Mouse (Mus musculus): Measurements from ENCODE around the gene Kcnmb4. TPM values are rescaled to one million over a fixed set of nuclear protein-coding genes. Genes with fewer than 3 reads are reported as not detected.

Kcnmb4 gene
- total and polyA plus RNA-seq, 3 experiments, result 0.18 to 0.82 (median 0.41) TPM

DNA sequence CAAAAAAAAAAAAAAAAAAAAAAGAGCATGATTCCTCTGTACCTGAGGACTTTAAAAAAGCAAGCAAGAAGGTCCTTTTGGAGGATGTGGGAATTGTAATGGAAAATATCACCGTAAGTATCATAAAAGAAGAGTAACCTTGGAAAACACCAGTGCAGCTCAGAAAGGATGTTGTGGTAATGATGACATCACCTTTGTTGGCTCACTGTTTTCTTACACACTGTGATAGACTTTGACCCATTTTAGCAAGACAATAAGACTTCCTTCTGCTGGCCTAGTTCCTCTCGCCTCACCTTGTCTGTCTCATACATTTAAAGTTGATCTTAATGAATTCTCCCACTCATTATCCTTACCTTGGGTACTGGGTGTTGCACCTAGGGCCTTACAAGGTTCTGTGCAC, 51.1 kb downstream of the Kcnmb4 start:
- Histone ChIP-seq H3K27ac (no peak overlapping the region), H3K9ac (ENCODE audit: low read depth, low read length) (no peak overlapping the region), H3K79me2 (replicated peaks; ENCODE audit: control insufficient read depth, insufficient read depth, low read length) (no peaks in the 10 kb centered on the region), H3K4me3 (no peak overlapping the region), H3K36me3 (ENCODE audit: control insufficient read depth, insufficient read depth, low read length) (no peaks in the 10 kb centered on the region), H3K27me3 (ENCODE audit: control insufficient read depth, insufficient read depth, low read length) (no peaks in the 10 kb centered on the region), H3K4me1 (ENCODE audit: control insufficient read depth, insufficient read depth, low read length) (no peaks in the 10 kb centered on the region)
- intact Hi-C loops (cut with DNase I), result no loop called here
- whole genome bisulfite sequencing, result 54% methylated on average over 2 of the region's 2 CpGs
- TF ChIP-seq CTCF (IDR thresholded peaks at IDR 0.05) (no peak), POLR2A (IDR thresholded peaks at IDR 0.05; ENCODE audit: insufficient read depth, low read depth, low read length) (no peak), EP300 (IDR thresholded peaks at IDR 0.05; ENCODE audit: insufficient read depth, low read depth, low read length) (no peak)
- DNase-seq, result no peak

DNA sequence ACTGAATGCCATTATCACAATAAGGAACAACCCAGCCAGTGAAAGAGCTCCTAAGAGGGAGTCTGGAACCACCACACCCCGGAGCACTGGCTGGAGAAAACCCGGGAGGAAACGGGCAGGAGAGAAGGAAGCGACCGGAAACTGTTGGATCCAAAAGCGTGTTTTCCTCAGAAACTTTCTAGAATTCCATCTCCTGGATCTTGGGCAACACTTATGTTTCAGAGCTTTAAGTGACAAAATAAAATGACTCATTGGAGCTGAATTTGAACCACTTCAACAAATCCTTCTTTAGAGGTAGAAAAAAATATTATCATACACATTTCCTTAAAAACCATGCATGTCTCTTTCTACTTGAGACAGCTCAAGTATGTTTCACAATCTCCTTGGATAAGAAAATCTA, 52.7 kb downstream of the Kcnmb4 start:
- WGBS, result 70% methylated on average over 6 of the region's 6 CpGs
- DNase-seq, result no peak
- no peak for TF ChIP-seq POLR2A (IDR thresholded peaks at IDR 0.05; ENCODE audit: insufficient read depth, low read depth, low read length)
- TF ChIP-seq CTCF (IDR thresholded peaks at IDR 0.05), result no peak
- TF ChIP-seq EP300 (IDR thresholded peaks at IDR 0.05; ENCODE audit: insufficient read depth, low read depth, low read length), result no peak
- intact Hi-C loops (cut with DNase I), result no loop called here
- Histone ChIP-seq H3K4me3 (no peak overlapping the region), H3K9ac (ENCODE audit: low read depth, low read length) (no peak overlapping the region), H3K79me2 (replicated peaks; ENCODE audit: control insufficient read depth, insufficient read depth, low read length) (no peaks in the 10 kb centered on the region), H3K4me1 (ENCODE audit: control insufficient read depth, insufficient read depth, low read length) (no peaks in the 10 kb centered on the region), H3K27me3 (ENCODE audit: control insufficient read depth, insufficient read depth, low read length) (no peaks in the 10 kb centered on the region), H3K27ac (no peak overlapping the region), H3K36me3 (ENCODE audit: control insufficient read depth, insufficient read depth, low read length) (no peaks in the 10 kb centered on the region)

DNA sequence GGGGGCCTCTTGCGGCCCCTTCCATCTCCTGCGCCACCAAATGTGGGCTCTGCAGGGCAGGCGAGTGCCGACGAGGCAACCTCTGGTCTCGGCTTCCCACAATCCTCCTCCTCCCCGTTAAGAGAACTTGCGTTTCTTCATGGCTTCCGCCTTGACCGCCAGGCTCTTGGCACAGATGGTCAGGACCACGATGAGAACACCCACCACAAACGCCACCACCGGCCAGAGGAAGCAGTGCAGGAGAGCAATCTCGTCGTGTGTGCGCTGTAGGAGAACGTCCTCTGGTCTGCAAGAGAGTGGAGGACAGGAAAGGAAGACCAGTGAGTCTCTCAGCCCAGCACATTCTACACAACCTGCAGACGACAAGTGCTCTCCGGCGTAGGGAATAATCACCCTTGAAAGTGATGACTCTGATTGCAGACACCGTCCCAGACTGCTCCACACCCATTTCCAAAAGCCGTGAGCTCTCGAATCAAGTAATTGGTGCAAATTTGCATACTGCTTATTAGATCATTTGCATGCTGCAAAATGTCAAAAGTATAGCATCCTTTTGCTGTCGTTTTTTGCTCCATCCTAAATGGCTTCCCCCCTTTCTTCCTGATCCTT, 55.5 kb downstream of the Kcnmb4 start:
- Histone ChIP-seq H3K27ac (no peak overlapping the region), H3K4me1 (ENCODE audit: control insufficient read depth, insufficient read depth, low read length) (no peaks in the 10 kb centered on the region), H3K4me3 (no peak overlapping the region), H3K79me2 (replicated peaks; ENCODE audit: control insufficient read depth, insufficient read depth, low read length) (no peaks in the 10 kb centered on the region), H3K9ac (ENCODE audit: low read depth, low read length) (no peak overlapping the region), H3K27me3 (ENCODE audit: control insufficient read depth, insufficient read depth, low read length) (no peaks in the 10 kb centered on the region), H3K36me3 (ENCODE audit: control insufficient read depth, insufficient read depth, low read length) (no peaks in the 10 kb centered on the region)
- intact Hi-C loops (cut with DNase I), result no loop called here
- DNase-seq, result no peak
- TF ChIP-seq CTCF (IDR thresholded peaks at IDR 0.05) (no peak), EP300 (IDR thresholded peaks at IDR 0.05; ENCODE audit: insufficient read depth, low read depth, low read length) (no peak), POLR2A (IDR thresholded peaks at IDR 0.05; ENCODE audit: insufficient read depth, low read depth, low read length) (no peak)
- WGBS, result 66% methylated on average over 24 of the region's 24 CpGs

DNA sequence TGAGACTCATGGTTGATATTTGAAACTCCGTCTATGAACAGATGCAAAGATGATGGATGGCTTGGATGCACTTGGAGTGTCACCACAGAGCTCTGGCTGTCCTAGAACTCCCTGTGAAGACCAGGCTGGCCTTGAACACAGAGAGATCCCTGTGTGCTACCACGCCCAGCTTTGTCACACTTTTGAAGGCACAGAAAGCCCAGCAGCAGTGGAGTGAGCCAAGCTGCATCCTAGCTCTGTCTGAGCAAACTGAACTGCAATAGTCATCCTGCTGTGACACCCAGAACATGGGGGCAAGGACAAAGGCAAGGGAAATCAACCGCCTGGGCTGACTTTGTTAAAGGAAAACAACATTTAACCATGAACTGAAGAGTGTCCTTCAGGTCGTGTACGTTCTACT, 57.0 kb downstream of the Kcnmb4 start:
- Histone ChIP-seq H3K9ac (ENCODE audit: low read depth, low read length) (no peak overlapping the region), H3K27ac (no peak overlapping the region), H3K79me2 (replicated peaks; ENCODE audit: control insufficient read depth, insufficient read depth, low read length) (no peaks in the 10 kb centered on the region), H3K4me1 (ENCODE audit: control insufficient read depth, insufficient read depth, low read length) (no peaks in the 10 kb centered on the region), H3K36me3 (ENCODE audit: control insufficient read depth, insufficient read depth, low read length) (no peaks in the 10 kb centered on the region), H3K4me3 (no peak overlapping the region), H3K27me3 (ENCODE audit: control insufficient read depth, insufficient read depth, low read length) (no peaks in the 10 kb centered on the region)
- TF ChIP-seq POLR2A (IDR thresholded peaks at IDR 0.05; ENCODE audit: insufficient read depth, low read depth, low read length) (no peak), CTCF (IDR thresholded peaks at IDR 0.05) (no peak), EP300 (IDR thresholded peaks at IDR 0.05; ENCODE audit: insufficient read depth, low read depth, low read length) (no peak)
- 49% methylated on average over 5 of the region's 5 CpGs for WGBS
- no peak for DNase-seq
- intact Hi-C loops (cut with DNase I), result no loop called here

DNA sequence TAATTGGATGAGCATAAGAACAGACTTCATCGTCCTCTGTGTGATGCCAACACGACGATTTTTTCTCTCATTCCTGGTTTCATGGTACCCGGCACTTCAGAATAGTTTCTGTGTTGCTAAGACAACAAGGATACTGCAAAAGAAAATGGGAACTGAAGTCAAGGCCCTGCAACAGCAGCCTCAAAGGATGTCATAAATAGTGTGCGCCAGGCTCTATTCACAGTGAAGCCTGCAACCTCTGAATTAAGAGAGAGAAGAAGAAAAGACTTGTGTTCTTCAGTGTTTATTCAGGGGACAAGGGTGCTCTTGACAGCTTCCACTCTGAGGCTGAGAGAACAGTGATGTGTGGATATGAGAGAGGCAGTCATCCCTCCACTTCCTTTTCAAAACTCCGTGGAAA, 57.5 kb downstream of the Kcnmb4 start:
- no peaks in the 10 kb centered on the region for H3K4me1 ChIP-seq (ENCODE audit: control insufficient read depth, insufficient read depth, low read length)
- WGBS, result 74% methylated on average over 6 of the region's 6 CpGs
- no peaks in the 10 kb centered on the region for H3K27me3 ChIP-seq (ENCODE audit: control insufficient read depth, insufficient read depth, low read length)
- DNase-seq, result no peak
- no peak overlapping the region for H3K27ac ChIP-seq
- no peak overlapping the region for H3K4me3 ChIP-seq
- TF ChIP-seq POLR2A (IDR thresholded peaks at IDR 0.05; ENCODE audit: insufficient read depth, low read depth, low read length), result no peak
- TF ChIP-seq EP300 (IDR thresholded peaks at IDR 0.05; ENCODE audit: insufficient read depth, low read depth, low read length), result no peak
- TF ChIP-seq CTCF (IDR thresholded peaks at IDR 0.05), result no peak
- H3K9ac ChIP-seq (ENCODE audit: low read depth, low read length), result no peak overlapping the region
- intact Hi-C loops (cut with DNase I), result no loop called here
- no peaks in the 10 kb centered on the region for H3K79me2 ChIP-seq (replicated peaks; ENCODE audit: control insufficient read depth, insufficient read depth, low read length)
- no peaks in the 10 kb centered on the region for H3K36me3 ChIP-seq (ENCODE audit: control insufficient read depth, insufficient read depth, low read length)

DNA sequence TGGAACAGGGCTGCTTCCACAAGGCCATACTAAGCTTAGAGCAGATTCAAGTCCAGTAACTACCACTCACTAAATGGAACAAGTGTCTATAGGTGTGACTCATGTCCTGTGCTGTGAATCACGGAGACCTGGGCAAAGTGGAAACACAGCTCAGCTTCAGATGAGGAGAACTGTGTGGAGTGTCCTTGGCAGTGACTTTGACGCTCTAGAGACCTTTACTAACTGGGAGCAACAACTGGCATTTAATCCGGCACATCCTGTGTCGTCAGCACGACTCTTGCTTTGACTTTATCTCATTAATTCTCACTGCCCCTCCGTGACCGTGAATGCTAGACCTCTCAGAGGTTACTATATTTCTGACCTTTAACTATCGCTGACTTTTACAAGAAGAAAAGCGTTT, 62.9 kb downstream of the Kcnmb4 start:
- Histone ChIP-seq H3K4me1 (ENCODE audit: control insufficient read depth, insufficient read depth, low read length) (no peaks in the 10 kb centered on the region), H3K27ac (no peak overlapping the region), H3K36me3 (ENCODE audit: control insufficient read depth, insufficient read depth, low read length) (no peaks in the 10 kb centered on the region), H3K4me3 (no peak overlapping the region), H3K27me3 (ENCODE audit: control insufficient read depth, insufficient read depth, low read length) (no peaks in the 10 kb centered on the region), H3K79me2 (replicated peaks; ENCODE audit: control insufficient read depth, insufficient read depth, low read length) (no peaks in the 10 kb centered on the region), H3K9ac (ENCODE audit: low read depth, low read length) (no peak overlapping the region)
- intact Hi-C loops (cut with DNase I), result no loop called here
- no peak for DNase-seq
- TF ChIP-seq POLR2A (IDR thresholded peaks at IDR 0.05; ENCODE audit: insufficient read depth, low read depth, low read length), result no peak
- TF ChIP-seq CTCF (IDR thresholded peaks at IDR 0.05), result no peak
- TF ChIP-seq EP300 (IDR thresholded peaks at IDR 0.05; ENCODE audit: insufficient read depth, low read depth, low read length), result no peak
- WGBS, result 19% methylated on average over 9 of the region's 9 CpGs
